Mouse (Mus musculus) neural tube, embryonic 13.5 days (tissue): ENCODE results near the gene Nenf. TPM values are rescaled to one million over a fixed set of nuclear protein-coding genes. Genes with fewer than 3 reads are reported as not detected.

Experiments used
- ATAC-seq: fragments of 200-750 bp; cut with Nextera tagmentation; 2 replicates; pipeline ENCODE4 v1.8.0; 2017; ENCODE audit warnings: low read depth, mild to moderate bottlenecking, moderate TSS enrichment, moderate library complexity
- H3K27ac ChIP-seq: fragments of 300-500 bp; sonication (generic); replicated peaks from 2 replicates; pipeline ENCODE4 v1.5.1; 2015; ENCODE audit warnings: moderate library complexity, mild to moderate bottlenecking, inconsistent platforms
- H3K27me3 ChIP-seq: fragments of 300-500 bp; sonication (generic); 2 replicates; pipeline ENCODE4 v1.6.1; 2015; ENCODE audit warnings: mild to moderate bottlenecking, inconsistent platforms
- H3K36me3 ChIP-seq: fragments of 300-500 bp; sonication (generic); 2 replicates; pipeline ENCODE4 v1.6.1; 2015; ENCODE audit warnings: mild to moderate bottlenecking, inconsistent platforms
- H3K4me1 ChIP-seq: fragments of 300-500 bp; sonication (generic); replicated peaks from 2 replicates; pipeline ENCODE4 v1.6.1; 2015; ENCODE audit warnings: inconsistent platforms
- H3K4me2 ChIP-seq: fragments of 300-500 bp; sonication (generic); 2 replicates; pipeline ENCODE4 v1.6.1; 2015; ENCODE audit warnings: inconsistent platforms, mild to moderate bottlenecking, moderate library complexity
- H3K4me3 ChIP-seq: fragments of 300-500 bp; sonication (generic); 2 replicates; pipeline ENCODE4 v1.5.1; 2015; ENCODE audit warnings: mild to moderate bottlenecking, inconsistent platforms
- H3K9ac ChIP-seq: fragments of 300-500 bp; sonication (generic); 2 replicates; pipeline ENCODE4 v1.6.1; 2015; ENCODE audit warnings: moderate library complexity, mild to moderate bottlenecking, inconsistent platforms
- H3K9me3 ChIP-seq: fragments of 300-500 bp; sonication (generic); 2 replicates; pipeline ENCODE4 v1.6.1; 2016; ENCODE audit warnings: inconsistent platforms
- WGBS: fragments of 180-500 bp; shearing (Covaris S2); methylation state at CpG from one replicate; pipeline ENCODE4 v1.1.7; 2015; 5-methylcytosine and 5-hydroxymethylcytosine counted together
- polyA plus RNA-seq: library from polyadenylated mRNA; unstranded; fragments of >200 nt; fragmentation: Nextera tagmentation; extraction: Ambion mirVana; gene quantifications from 2 replicates; pipeline ENCODE4 v1.2.1, GENCODE M21; 2015

Nenf gene
- polyA plus RNA-seq, 1 experiment from 2014 or later, result 121 TPM

- H3K9me3 ChIP-seq, result no peaks in the 10 kb centered on the region
- no peak overlapping the region for H3K4me2 ChIP-seq
- H3K36me3 ChIP-seq, result no peaks in the 10 kb centered on the region
- H3K27me3 ChIP-seq, result no peaks in the 10 kb centered on the region
- no peak for ATAC-seq
- no peak overlapping the region for H3K4me3 ChIP-seq
- 82% methylated on average over 3 of the region's 3 CpGs for WGBS
- H3K9ac ChIP-seq, result no peak overlapping the region
- no peak overlapping the region for H3K27ac ChIP-seq
- peaks cover 8% of the 10 kb centered on the region; the same call in 1 of the 2 replicates for H3K4me1 ChIP-seq
Measured at GRCm38 (mm10) chr1:191257351-191257771, 60.6 kb downstream of the Nenf start.

Other genes starting within 250 kb of the Nenf start
- gene Batf3, start 220.3 kb downstream of the Nenf start, polyA plus RNA-seq, result 2.0 and 2.6 TPM in 2 replicates
- gene Fam71a, start 153.4 kb downstream of the Nenf start, polyA plus RNA-seq, result not detected in 2 replicates
- 2.0 and 2.2 TPM in 2 replicates for gene Atf3, start 100.2 kb downstream of the Nenf start, polyA plus RNA-seq
- gene Tmem206, start 7.7 kb upstream of the Nenf start, polyA plus RNA-seq, result 36.3 and 36.9 TPM in 2 replicates
- gene Ppp2r5a, start 85.1 kb upstream of the Nenf start, polyA plus RNA-seq, result 8.6 and 8.7 TPM in 2 replicates